Mouse (Mus musculus): Measurements from ENCODE around the gene Bcar3. TPM values are rescaled to one million over a fixed set of nuclear protein-coding genes. Genes with fewer than 3 reads are reported as not detected.
A peak's percentile ranks its signal among the peaks of the same experiment; 100 is the strongest.

Gene Bcar3
- polyA plus RNA-seq, 1 experiment from 2014 or later, result 9.1 TPM

DNA sequence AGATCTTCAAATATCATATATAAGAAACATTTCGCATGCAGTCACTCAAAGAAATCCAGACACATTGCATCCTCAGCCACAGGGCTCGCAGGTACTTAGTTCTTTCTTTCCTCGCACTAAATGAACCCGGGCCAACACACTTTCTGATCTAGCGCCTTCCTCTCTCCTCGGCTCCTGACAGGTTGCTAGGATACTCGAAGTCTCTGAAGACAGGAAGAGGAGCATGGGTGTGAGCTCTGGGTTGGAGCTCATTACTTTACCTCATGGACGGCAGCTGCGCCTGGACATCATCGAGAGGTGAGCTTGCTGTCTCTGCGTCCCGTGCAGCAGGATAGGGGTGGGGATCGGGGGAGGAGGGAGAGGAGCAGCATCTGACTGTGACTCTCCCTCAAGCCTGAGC lies 225.1 kb downstream of the Bcar3 start:
- Histone ChIP-seq H3K27me3 (no peaks in the 10 kb centered on the region), H3K9ac (peak overlapping the region; percentile 26; the same call in 1 of the 2 replicates), H3K4me1 (replicated peaks) (peaks cover 42% of the 10 kb centered on the region), H3K36me3 (peaks cover 9% of the 10 kb centered on the region; the same call in 1 of the 2 replicates), H3K4me3 (no peak overlapping the region), H3K9me3 (no peaks in the 10 kb centered on the region), H3K4me2 (peak overlapping the region; percentile 21), H3K27ac (replicated peaks) (peak overlapping the region; percentile 85)
- 33% methylated on average over 13 of the region's 13 CpGs for WGBS
- ATAC-seq (ENCODE audit: low read depth), result 0 out of 2 replicates have a peak, but pooled peaks have one; percentile 12

DNA sequence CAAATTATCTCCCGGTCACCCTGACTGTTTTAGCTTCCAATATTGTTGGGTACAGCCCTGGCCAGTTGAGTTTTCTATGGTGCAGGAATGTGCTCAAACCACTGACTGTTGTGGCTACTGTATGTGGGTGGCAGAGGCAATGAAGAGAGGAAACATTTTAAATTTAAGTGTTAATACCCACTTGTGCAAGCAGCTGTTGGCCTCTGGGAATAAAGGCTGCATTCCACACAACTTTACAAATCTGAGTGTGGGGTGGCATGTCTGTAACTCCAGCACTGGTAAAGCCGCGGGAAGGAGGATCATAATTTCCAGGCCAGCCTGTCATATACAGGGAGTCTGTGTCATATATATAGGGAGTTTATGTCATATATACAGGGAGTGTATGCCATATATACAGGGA lies 226.4 kb downstream of the Bcar3 start:
- 71% methylated on average over 3 of the region's 3 CpGs for WGBS
- Histone ChIP-seq H3K27me3 (no peaks in the 10 kb centered on the region), H3K4me2 (no peak overlapping the region), H3K27ac (replicated peaks) (no peak overlapping the region), H3K4me3 (no peak overlapping the region), H3K36me3 (peaks cover 12% of the 10 kb centered on the region), H3K9ac (no peak overlapping the region), H3K4me1 (replicated peaks) (peaks cover 42% of the 10 kb centered on the region), H3K9me3 (no peaks in the 10 kb centered on the region)
- ATAC-seq (ENCODE audit: low read depth), result no peak

DNA sequence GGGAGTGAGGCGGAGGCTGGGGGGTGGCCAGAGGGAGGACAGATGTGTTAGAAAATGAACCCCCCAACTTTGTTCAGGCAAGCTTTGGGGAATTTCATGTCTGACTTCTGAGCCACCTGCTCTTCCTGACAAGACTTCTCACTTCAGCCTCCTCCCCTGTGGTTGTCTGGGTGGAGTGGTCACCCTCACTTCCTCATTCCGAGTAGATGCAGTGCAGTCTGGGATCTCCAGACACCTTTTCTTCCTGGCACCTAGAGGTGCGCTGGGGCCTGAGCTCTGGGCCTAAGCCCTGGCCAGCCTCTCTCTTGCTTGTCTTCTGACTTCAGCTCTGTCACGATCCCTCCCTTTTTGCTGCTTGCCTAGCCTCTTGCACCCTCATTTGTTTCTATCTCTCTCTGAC lies 226.9 kb downstream of the Bcar3 start:
- peaks cover 12% of the 10 kb centered on the region for H3K36me3 ChIP-seq
- H3K9me3 ChIP-seq, result no peaks in the 10 kb centered on the region
- ATAC-seq (ENCODE audit: low read depth), result no peak
- H3K9ac ChIP-seq, result no peak overlapping the region
- 87% methylated on average over 4 of the region's 4 CpGs for WGBS
- H3K4me2 ChIP-seq, result no peak overlapping the region
- H3K4me1 ChIP-seq (replicated peaks), result peaks cover 42% of the 10 kb centered on the region
- H3K27me3 ChIP-seq, result no peaks in the 10 kb centered on the region
- no peak overlapping the region for H3K4me3 ChIP-seq
- H3K27ac ChIP-seq (replicated peaks), result no peak overlapping the region

DNA sequence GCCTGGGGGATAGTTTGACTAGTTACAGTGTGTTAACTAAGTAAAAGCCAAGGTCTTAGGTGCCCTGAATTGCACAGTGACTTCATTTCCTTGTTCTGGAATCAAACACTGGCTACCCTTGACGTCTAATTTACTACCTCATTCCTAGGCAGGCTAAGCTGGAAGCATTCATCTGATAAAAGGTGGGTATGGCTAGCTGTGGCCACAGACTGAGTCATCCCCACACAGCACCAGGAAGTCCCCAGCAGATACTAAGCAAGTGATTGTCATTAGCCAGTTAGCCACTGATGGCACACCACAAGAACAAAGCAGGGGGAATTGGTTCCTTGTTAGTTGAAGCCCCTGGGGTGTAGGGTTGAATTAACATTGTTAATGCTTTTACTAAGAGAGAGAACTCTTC lies 227.4 kb downstream of the Bcar3 start:
- peaks cover 42% of the 10 kb centered on the region for H3K4me1 ChIP-seq (replicated peaks)
- H3K27ac ChIP-seq (replicated peaks), result no peak overlapping the region
- H3K27me3 ChIP-seq, result no peaks in the 10 kb centered on the region
- no peak overlapping the region for H3K4me3 ChIP-seq
- H3K9me3 ChIP-seq, result no peaks in the 10 kb centered on the region
- 42% methylated on average over 1 of the region's 1 CpGs for WGBS
- H3K36me3 ChIP-seq, result peaks cover 12% of the 10 kb centered on the region
- no peak for ATAC-seq (ENCODE audit: low read depth)
- H3K4me2 ChIP-seq, result no peak overlapping the region
- H3K9ac ChIP-seq, result no peak overlapping the region

DNA sequence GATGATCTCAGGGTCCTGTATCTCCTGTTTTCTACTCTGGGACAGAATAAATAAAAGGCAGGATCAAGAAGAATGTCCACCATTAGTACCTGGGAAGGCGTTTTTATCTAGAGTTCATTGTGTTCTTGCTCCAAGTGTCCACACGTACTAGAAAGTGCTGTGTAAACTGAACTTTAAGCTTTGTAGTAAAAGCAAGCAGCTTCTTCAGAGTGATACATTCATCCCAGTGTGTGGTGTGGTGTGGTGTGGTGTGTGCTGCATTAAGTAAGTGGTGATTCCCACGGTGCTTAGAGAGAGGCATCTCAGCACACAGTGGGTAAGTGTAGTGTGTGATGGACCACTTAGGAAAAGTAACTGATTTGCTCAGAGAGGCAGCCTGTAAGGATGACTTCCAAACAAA lies 234.5 kb downstream of the Bcar3 start:
- Histone ChIP-seq H3K9me3 (no peaks in the 10 kb centered on the region), H3K27ac (replicated peaks) (no peak overlapping the region), H3K9ac (no peak overlapping the region), H3K4me2 (no peak overlapping the region), H3K27me3 (no peaks in the 10 kb centered on the region), H3K4me3 (no peak overlapping the region), H3K36me3 (peaks cover 13% of the 10 kb centered on the region), H3K4me1 (replicated peaks) (no peaks in the 10 kb centered on the region)
- WGBS, result 86% methylated on average over 3 of the region's 3 CpGs
- no peak for ATAC-seq (ENCODE audit: low read depth)

DNA sequence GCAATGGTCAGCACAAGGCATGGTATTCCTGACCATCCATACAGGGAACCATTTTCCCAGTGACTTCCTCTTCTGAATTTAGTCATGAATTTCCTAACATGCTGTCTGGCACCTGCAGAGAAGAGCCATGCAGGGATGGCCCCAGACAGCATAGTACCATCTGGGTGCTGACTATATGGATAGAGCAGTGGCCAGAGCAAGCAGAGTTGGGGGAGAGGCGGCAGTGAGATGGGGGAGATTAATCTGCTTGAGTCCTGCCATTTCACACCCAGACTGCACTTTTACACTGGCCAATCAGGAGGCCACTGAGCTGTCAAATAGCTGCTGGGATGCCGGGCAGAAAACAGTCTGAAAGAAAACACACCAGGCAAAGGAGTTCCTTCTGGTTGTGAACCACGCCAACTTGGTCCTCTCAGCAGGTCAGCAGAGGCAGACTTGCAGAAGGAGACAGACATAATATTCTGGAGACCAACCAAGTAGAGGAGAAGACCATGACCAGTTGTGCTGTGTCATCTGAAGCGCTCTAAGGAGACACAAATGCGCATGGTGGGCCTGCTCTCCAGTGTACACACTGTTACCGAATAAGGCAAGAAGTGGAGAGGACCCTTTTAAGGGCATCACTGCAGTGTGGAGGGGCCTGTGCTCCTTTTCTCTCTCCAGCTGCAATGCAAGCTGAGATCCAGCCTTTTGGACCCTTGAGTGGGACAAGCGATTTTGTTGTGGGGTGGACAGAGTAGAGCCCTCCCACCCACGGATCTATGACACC lies 242.2 kb downstream of the Bcar3 start:
- Histone ChIP-seq H3K4me2 (no peak overlapping the region), H3K27me3 (no peaks in the 10 kb centered on the region), H3K4me3 (no peak overlapping the region), H3K27ac (replicated peaks) (no peak overlapping the region), H3K9me3 (no peaks in the 10 kb centered on the region), H3K9ac (no peak overlapping the region), H3K4me1 (replicated peaks) (0 out of 2 replicates have a peak, but pooled peaks cover 2% of the 10 kb centered on the region), H3K36me3 (peaks cover 42% of the 10 kb centered on the region)
- peak; percentile 66; the same call in 1 of the 2 replicates for ATAC-seq (ENCODE audit: low read depth)
- 90% methylated on average over 8 of the region's 8 CpGs for WGBS

DNA sequence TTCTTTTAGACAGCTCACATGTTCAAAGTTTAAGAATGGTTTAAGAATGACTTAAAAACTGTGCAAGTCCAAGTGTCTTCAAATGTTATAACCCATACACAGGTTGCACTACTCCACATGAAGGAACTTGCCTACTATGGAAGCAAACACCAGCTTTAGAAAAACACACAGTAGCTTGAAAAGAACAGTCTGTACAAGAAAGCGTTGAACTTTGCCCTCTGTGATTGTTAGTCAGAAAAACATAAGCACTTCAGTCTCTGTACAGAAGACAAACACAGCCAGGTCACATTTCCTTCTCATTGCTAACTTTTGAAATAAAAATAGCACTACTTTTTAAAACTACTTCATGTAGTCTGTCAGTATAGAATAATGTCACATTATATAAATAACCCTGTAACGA lies 244.9 kb downstream of the Bcar3 start:
- no peak overlapping the region for H3K27ac ChIP-seq (replicated peaks)
- no peak for ATAC-seq (ENCODE audit: low read depth)
- 87% methylated on average over 2 of the region's 2 CpGs for WGBS

DNA sequence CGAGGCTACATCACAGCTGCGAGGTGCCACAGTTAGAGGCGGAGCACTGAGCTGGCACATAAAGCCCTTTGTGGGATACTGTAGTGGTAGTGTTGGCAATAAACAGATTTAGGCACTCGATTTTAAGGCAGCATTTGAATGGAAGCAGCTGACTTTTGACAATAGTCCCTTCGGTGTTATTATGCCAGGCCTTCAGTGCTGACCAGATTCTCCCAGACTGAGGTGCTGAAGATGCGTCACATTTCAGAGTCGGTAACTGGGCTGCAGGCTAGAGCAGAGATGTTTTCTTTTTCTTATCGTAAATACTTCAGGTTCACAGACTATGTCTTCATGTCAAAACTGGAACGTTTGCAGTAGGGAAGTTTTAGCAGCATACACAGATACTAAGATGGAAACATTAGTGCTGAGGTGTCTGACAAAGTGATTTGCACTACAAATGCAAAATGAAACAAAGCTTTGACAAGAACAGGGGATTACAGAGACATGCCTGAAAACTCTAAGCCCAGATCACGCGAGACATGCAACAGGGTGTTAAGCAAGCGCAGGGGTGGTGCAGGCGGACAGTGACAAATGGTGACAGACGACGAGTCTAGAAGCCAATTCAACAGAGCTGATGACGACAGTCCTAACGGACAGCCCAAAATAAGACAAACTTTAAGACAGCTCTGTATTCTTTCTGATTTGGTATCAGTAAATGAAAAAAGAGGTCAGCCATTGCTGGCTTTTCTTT lies 246.2 kb downstream of the Bcar3 start:
- 50% methylated on average over 17 of the region's 17 CpGs for WGBS

More for the DNA sequence above, 244.9 kb downstream of the Bcar3 start:
- Histone ChIP-seq H3K4me3 (no peak overlapping the region), H3K27me3 (no peaks in the 10 kb centered on the region), H3K4me1 (replicated peaks) (0 out of 2 replicates have a peak, but pooled peaks cover 2% of the 10 kb centered on the region), H3K9me3 (no peaks in the 10 kb centered on the region), H3K9ac (no peak overlapping the region), H3K4me2 (no peak overlapping the region), H3K36me3 (peaks cover 68% of the 10 kb centered on the region)

DNA sequence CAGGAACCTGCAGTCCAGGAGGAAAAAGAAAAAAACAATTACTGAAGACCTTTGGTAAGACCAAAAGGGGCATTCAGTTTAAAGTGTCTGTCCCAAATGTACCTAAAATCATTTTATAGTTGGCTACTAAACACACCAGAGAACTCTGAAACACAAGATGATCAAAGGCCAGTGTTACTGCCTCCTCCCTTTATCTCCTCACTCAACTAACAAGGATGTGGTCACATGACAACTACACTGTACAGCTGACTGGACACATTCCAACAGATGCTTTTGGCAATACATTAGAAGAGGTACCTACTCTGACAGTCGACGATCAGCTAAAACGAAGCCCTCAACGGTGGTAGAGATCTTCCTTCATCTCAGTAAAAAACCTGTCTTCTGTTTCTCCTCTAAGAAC lies 247.0 kb downstream of the Bcar3 start:
- ATAC-seq (ENCODE audit: low read depth), result no peak
- H3K9ac ChIP-seq, result no peak overlapping the region
- no peaks in the 10 kb centered on the region for H3K27me3 ChIP-seq
- peaks cover 85% of the 10 kb centered on the region for H3K36me3 ChIP-seq
- H3K9me3 ChIP-seq, result no peaks in the 10 kb centered on the region
- 82% methylated on average over 4 of the region's 4 CpGs for WGBS
- H3K4me2 ChIP-seq, result no peak overlapping the region
- H3K27ac ChIP-seq (replicated peaks), result no peak overlapping the region
- H3K4me3 ChIP-seq, result no peak overlapping the region
- H3K4me1 ChIP-seq (replicated peaks), result 0 out of 2 replicates have a peak, but pooled peaks cover 2% of the 10 kb centered on the region

More for the DNA sequence above, 246.2 kb downstream of the Bcar3 start:
- no peak overlapping the region for H3K27ac ChIP-seq (replicated peaks)
- H3K4me3 ChIP-seq, result no peak overlapping the region
- no peaks in the 10 kb centered on the region for H3K9me3 ChIP-seq
- no peak overlapping the region for H3K4me2 ChIP-seq
- no peak overlapping the region for H3K9ac ChIP-seq
- ATAC-seq (ENCODE audit: low read depth), result no peak
- peaks cover 80% of the 10 kb centered on the region for H3K36me3 ChIP-seq
- H3K27me3 ChIP-seq, result no peaks in the 10 kb centered on the region
- H3K4me1 ChIP-seq (replicated peaks), result 0 out of 2 replicates have a peak, but pooled peaks cover 2% of the 10 kb centered on the region

DNA sequence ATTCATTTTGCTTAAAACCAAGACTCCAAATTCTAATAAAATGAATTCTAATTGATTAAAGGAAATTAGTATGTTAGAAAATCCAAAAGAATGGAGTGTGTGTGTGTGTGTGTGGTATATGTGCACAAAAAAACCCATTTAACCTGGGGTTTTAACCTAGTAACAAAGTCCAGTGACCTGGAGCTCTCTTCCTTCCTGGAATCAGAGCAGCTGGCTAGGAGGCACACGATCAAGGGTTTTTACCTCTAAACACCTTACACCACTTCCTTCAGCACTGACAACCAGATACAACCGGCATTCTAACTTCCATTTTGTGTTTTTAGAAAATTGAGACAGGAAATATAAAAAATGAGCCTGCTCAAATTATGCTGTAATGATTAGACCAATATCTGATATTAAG lies 251.4 kb downstream of the Bcar3 start:
- Histone ChIP-seq H3K9ac (no peak overlapping the region), H3K36me3 (peaks cover 79% of the 10 kb centered on the region), H3K4me1 (replicated peaks) (no peaks in the 10 kb centered on the region), H3K9me3 (no peaks in the 10 kb centered on the region), H3K27me3 (no peaks in the 10 kb centered on the region), H3K4me2 (no peak overlapping the region), H3K4me3 (no peak overlapping the region), H3K27ac (replicated peaks) (no peak overlapping the region)
- no peak for ATAC-seq (ENCODE audit: low read depth)
- 93% methylated on average over 2 of the region's 2 CpGs for WGBS

DNA sequence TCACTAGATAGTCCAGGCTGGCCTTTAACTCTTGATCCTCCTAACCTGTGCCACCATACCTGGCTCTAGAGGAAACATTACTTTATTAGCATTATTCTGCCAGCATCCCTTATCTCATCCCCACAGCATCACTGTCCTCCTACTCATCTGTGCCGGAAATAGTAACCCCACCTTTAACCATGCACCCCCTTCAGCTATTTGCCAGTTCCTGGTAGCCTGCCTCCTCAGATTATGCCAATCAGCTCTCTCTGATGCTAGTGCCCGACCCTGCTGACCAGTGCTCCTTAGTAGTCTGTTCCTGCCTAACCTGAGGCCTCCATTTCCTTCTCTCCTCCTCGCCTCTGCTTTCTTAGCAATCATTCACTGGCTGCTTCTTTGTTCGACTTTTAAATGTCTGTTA lies 253.5 kb downstream of the Bcar3 start:
- WGBS, result 88% methylated on average over 4 of the region's 4 CpGs

DNA sequence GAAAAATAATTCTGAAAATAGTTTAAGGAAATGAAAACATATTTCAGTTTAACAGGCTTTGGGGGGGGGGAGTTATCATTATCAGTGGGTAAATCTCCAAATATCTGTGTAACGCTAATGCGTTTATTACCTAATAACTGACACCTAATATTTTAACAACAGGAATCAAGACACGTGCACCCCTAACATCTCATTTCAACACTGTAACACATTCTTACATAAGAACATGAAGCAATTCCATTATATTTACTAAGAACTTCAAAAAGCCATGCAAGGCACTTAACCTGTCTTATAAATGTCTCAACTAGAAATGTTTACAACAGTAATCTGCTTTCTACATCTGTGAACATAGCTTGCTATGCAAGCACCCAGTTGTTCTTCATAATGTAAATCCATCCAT lies 257.2 kb downstream of the Bcar3 start:
- no peaks in the 10 kb centered on the region for H3K27me3 ChIP-seq
- H3K4me2 ChIP-seq, result no peak overlapping the region
- H3K9ac ChIP-seq, result no peak overlapping the region
- no peak for ATAC-seq (ENCODE audit: low read depth)
- H3K4me1 ChIP-seq (replicated peaks), result no peaks in the 10 kb centered on the region
- no peak overlapping the region for H3K27ac ChIP-seq (replicated peaks)
- peaks cover 26% of the 10 kb centered on the region for H3K36me3 ChIP-seq
- no peak overlapping the region for H3K4me3 ChIP-seq
- 97% methylated on average over 3 of the region's 3 CpGs for WGBS
- H3K9me3 ChIP-seq, result no peaks in the 10 kb centered on the region

More for the DNA sequence above, 253.5 kb downstream of the Bcar3 start:
- Histone ChIP-seq H3K4me2 (no peak overlapping the region), H3K27me3 (no peaks in the 10 kb centered on the region), H3K27ac (replicated peaks) (no peak overlapping the region), H3K9me3 (no peaks in the 10 kb centered on the region), H3K4me3 (no peak overlapping the region), H3K36me3 (peaks cover 58% of the 10 kb centered on the region), H3K9ac (no peak overlapping the region), H3K4me1 (replicated peaks) (no peaks in the 10 kb centered on the region)
- no peak for ATAC-seq (ENCODE audit: low read depth)

Measured in neural tube, embryonic 13.5 days (tissue).